14 mouse cellular contexts compared by ENCODE assay signal in genomic region chr5:15985228-15985858, GRCm38 (mm10).
"Had no signal": no experiment of that assay in that cellular context is flagged by ENCODE, and none has a peak within 500 bp of the region (broad histone marks: within the 10 kb centered on the region; RNA-seq: fewer than 3 reads in every experiment).

No protein-coding gene starts in this region.

- H3K27ac ChIP-seq: left cerebral cortex, adult 2 months; limb, embryonic 10.5 days; liver, embryonic 15.5 days; neural tube, embryonic 13.5 days; stomach, postnatal 0 days had no signal

- DNase-seq: kidney, adult 8-10 months; kidney, postnatal 25 days; lung, adult 2 months; lung, postnatal 36 days; right cerebral cortex, adult 18-20 months; thymus, postnatal 25 days had no signal

- H3K36me3 ChIP-seq: limb, embryonic 10.5 days; liver, embryonic 15.5 days; neural tube, embryonic 13.5 days had no signal

- H3K27me3 ChIP-seq: liver, embryonic 15.5 days had no signal

- H3K9me3 ChIP-seq: limb, embryonic 10.5 days; liver, embryonic 15.5 days; neural tube, embryonic 13.5 days had no signal

- H3K4me1 ChIP-seq: liver, embryonic 15.5 days had no signal

- H3K4me3 ChIP-seq: left cerebral cortex, adult 2 months; limb, embryonic 10.5 days; liver, embryonic 15.5 days; neural tube, embryonic 13.5 days had no signal

- H3K9ac ChIP-seq: liver, embryonic 15.5 days; neural tube, embryonic 13.5 days had no signal

- ATAC-seq: intestine, postnatal 0 days; lung, postnatal 0 days had no signal

- H3K4me2 ChIP-seq: liver, embryonic 11.5 days; liver, embryonic 15.5 days; neural tube, embryonic 13.5 days had no signal
